Mouse (Mus musculus): ENCODE data around the gene Defb43.

Defb43 gene

DNA sequence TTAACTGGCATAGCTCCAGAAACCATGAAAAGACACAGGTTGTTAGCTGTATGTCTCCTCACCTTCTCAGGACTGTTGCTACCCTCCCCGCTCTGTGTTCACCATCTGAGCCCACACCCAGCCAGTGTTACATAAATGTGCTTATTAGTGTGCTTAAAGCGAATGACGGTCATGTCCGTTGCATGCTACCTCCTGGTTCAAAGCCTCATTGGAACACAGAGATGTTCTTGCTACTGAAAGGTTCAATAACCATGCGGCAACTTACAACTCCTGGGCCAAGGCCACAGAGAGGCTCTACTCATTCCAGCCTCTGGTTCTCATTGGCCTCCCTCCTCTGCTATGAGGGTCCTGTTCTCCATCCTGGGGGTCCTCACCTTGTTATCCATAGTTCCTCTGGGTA lies at the start of gene Defb43:
Defb43 (plus strand) TSS at position 301 of the 400 bp plus-strand sequence.
- DNase-seq (ENCODE audit: low spot score in 2 of 2): no peak

DNA sequence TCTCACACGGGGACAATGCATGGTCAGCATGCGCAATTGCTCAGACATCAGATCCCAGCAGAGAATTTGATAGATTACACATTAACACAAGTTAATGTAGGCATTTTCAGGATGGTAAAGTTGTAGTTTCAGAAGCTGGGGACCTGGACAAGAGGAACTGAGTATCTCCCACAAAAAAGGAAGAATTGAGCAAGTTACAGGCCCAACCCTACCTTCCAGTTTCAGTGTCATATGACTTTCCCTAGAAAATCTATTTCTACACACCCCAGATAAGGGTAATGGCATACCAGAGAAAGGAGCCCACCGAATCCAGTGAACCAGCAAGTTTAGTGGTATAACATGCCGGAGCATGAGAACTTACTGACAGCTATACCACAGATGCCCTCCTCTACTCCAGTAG lies 47.9 kb upstream of the Defb43 start:
- no peak for DNase-seq (ENCODE audit: low spot score in 2 of 2)

DNA sequence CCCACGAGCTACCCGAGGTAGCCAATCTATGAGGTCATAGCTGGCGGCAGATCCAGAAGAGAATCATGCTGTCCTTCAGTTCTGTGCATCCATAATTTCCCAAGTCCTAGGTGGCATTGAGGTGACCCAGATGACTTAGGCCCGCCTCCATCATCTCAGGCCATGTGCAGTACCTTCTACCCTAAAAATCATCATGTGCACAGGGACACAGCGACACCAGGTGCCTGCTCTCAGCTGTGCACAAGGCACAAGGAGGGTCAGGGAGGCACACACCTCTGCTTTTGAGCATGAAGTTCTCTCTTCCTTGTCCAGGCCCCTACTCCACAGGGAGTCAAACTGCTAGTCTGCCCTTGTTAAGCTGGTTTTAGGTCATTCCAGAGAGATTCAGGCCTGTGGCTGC lies 46.2 kb upstream of the Defb43 start:
- DNase-seq (ENCODE audit: low spot score in 2 of 2): no peak

DNA sequence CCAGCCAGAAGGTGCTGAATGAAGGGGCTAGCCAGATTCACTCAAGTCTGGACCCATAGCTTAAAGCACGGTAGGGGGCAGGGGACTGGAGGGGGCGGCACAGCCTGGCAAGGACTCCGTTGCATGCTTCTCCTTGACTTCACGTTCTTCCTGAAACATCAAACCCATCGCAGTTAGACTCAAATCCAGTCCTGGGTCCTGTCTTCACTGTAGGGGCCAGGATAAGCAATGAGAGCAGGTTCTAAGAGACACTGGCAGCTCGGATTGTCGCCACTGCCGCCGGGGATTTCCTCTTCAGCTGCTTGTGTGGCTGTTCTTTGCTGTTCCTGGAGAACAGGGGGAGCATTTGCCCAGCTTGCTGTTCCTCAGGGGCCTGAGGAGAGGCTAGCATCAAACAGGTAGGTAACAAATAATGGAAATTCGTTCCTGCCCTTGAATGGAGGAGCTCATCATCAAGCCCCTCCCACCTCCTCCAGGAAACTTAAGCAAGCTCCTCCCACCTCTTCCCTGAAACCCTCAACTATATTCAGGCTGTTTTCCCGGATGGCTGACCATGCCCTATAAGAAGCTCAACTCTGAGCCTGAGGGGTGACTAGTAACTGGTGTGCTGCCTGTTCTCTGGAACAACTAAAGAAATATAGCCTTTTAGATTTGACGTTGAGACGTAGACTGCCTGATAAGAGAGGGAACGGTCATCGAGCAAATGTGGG lies 45.6 kb upstream of the Defb43 start:
- DNase-seq (ENCODE audit: low spot score in 2 of 2): no peak

DNA sequence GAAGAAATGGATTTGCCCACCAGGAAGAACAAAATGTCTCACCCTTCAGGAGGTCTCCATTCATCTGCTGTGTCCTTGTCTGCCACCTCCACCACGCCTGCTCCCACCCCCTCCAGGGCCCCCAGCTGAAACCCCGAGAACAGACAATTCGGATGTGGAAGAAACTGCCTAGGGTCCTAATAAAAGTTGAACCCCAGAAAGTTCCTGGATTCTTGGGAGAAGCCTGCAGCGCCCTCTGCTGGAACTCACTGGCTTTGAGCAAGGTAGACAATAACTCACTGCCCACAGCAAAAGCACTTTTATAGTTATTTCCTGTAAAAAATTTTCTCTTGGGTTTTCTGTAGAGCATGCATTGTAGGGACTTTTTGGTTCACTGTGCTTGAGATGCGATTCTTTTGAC lies 36.5 kb upstream of the Defb43 start:
- DNase-seq (ENCODE audit: low spot score in 2 of 2): peak; percentile 16 to 33

DNA sequence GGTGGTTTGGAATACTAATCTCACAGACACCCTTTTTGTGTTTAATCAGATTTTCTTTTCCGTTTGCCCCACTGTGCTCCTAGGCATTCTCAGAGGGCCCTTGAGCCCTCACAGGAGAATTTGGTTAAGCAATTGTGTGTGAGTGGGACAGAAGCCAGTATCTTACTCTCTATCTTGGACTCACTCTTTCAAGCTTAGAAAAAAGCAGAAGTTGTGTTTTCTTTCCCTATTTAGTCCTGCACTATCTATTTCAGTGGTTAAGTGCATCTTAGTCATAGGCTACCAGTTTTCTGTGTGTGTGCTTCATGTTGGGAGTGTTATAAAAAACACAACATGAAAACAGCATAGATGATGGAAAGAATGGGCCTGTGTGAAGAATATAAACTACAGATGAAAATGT lies 31.8 kb upstream of the Defb43 start:
- no peak for DNase-seq (ENCODE audit: low spot score in 2 of 2)

DNA sequence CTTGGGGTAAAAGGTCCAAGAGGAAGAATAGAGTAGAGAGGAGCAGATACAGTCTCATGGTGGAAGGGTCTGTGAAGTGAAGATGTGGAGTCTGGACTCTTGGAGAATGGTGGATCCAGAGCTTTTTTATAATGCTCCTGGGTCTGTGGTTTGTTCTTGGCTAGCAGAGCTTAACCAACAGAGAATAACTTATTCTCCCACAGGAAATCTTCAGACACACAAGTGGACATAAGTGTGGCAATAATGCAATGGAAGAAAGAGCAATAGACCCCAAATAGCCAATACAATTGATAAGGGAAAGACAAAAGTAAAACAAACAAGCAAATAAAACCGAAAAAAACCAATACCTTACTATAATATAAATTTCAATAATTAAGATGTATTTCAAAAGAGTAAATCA lies 27.2 kb upstream of the Defb43 start, which contains the start of gene Defb48:
Defb48 (minus strand) TSS at position 101 of the 400 bp plus-strand sequence.
- DNase-seq (ENCODE audit: low spot score in 2 of 2): no peak

DNA sequence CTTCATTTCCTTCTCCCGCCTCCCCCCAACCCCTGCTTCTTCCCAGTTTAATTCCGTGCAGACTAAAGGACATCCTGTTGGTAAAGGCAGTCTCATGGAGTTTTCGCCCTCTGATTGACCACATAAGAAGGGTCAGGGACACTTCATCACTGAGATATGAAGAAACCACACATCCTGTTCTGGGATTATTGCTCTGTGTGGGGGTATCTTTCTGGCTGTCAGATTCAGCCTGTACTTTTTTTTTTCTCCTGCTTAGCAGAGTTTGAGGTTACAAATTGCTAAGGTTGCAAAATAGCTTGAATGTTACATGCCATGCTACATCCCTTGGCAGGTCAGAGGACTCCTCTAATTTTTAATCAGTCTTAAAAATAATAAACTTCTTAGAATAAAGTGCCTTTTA lies 20.3 kb upstream of the Defb43 start:
- no peak for DNase-seq (ENCODE audit: low spot score in 2 of 2)

DNA sequence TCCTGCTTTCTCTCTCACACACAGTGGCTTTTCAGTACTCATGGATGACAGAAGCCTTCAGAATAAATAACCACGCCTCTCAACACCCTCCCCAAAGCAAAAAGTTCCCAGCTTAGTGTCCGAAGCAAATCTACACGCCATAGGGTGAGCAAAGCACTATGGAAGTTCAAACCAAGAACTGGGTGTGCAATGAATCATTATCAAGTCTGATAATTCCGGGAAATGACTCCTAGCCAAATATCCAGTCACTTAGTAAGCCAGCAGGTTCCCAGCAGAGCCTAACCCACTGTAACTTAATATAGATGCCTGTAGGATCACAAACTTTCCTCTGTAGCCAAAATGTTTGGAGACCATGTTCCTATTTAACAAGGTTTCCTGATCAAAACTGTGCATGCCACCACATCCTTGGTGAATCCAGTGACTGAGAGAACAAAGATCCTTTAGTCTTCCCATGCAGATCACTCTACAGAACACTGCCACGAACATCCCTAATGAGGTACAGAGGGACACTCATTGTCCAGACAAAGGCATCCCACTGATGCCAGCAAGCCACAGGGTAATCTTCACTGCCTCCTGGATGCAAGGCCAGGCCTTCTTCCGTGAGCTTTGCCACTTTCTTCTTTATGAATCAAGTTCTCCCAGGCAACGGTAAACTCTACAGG lies 19.6 kb upstream of the Defb43 start:
- no peak for DNase-seq (ENCODE audit: low spot score in 2 of 2)

DNA sequence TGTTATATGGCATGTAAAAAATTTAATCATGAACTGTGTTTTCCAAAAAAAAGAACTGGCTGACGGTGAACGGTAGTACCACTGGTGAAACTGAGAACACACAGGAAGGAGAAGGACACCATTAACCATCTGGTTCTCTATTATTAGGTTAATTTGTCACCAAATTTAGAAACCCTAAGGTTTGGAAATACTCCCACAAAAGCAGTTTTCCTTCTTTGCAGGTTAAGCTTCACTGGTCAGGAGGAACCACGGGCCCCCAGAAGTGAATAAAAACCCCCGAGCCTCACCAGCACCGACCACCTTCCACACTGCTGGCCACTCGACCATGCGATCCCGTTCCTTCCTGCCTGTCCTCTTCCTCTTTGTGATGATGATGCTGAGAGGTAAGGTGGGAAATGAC lies 13.8 kb upstream of the Defb43 start, which contains the start of gene Defb47:
Defb47 (plus strand) TSS at position 301 of the 400 bp plus-strand sequence.
- DNase-seq (ENCODE audit: low spot score in 2 of 2): no peak

DNA sequence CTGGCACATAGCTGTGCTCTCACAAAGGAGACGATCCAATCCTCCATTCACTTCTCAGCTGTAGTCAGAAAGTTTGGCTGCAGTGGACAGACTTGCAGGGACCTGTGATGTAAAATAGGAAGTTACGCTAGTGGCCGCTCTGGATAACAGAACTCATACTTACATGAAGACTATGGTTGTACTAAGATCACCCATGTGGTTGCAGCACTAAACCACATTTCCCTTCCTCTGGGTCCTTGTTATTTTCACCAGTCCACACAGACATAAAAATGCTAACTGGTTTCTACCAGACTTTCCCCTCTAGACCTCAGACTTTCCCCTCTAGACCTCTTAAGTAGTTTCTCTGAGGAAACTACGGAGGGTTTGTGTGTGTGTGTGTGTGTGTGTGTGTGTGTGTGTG lies 12.6 kb upstream of the Defb43 start:
- DNase-seq (ENCODE audit: low spot score in 2 of 2): no peak

DNA sequence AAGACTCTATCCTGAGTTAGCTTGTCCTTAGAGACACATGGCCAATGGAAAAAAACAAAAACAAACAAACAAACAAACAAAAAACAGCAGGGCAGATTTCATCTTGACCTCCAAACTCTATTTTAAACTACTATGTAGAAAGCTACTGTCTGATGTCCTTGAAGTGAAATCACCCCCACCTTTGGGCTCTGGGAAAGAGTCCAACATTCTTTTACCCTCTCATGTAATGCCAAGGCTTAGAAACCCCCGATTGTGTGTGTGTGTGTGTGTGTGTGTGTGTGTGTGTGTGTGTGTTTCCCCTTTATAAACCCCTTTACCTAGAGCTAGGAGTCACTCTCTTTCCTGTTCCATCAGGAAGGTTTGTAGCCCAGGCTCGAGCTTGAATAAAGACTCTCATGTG lies 9.0 kb upstream of the Defb43 start:
- DNase-seq (ENCODE audit: low spot score in 2 of 2): no peak

DNA sequence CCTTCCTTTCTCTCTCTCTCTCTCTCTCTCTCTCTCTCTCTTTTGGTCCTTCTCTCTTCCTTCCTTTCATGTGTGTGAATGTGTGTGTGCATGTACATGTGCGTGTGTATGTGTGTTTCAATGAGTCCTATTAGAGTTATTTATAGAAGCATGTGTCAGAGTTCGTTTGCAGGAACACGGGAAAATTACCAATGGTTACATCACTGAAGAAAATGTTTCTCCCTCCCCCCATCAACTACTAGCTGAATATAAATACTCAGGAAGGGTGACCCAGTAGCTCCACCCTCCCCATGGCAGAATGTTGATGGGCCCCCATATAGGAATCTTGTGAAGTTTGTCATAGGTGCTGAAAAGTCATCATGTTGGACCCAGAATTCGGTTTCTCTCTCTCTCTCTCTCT lies 1.5 kb downstream of the Defb43 start:
- DNase-seq (ENCODE audit: low spot score in 2 of 2): no peak

DNA sequence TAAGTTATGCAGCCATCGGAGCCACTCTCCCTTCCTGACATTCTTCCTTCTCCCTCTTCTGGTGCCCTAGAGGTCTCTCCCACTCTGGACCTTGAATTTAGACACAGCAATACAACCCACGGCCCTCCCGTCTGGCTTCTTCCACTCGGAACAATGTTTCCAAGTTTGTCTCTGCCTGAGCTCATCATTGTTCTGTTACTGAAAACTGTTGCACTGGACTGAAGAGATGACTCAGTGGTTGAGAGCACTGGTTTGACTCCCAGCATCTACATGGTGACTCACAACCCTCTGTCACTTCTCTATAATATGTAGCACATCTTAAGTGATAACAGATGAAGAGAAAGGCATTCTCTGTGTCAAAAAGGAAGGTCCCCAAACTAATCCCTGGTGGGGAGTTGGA lies 3.1 kb downstream of the Defb43 start:
- no peak for DNase-seq (ENCODE audit: low spot score in 2 of 2)

DNA sequence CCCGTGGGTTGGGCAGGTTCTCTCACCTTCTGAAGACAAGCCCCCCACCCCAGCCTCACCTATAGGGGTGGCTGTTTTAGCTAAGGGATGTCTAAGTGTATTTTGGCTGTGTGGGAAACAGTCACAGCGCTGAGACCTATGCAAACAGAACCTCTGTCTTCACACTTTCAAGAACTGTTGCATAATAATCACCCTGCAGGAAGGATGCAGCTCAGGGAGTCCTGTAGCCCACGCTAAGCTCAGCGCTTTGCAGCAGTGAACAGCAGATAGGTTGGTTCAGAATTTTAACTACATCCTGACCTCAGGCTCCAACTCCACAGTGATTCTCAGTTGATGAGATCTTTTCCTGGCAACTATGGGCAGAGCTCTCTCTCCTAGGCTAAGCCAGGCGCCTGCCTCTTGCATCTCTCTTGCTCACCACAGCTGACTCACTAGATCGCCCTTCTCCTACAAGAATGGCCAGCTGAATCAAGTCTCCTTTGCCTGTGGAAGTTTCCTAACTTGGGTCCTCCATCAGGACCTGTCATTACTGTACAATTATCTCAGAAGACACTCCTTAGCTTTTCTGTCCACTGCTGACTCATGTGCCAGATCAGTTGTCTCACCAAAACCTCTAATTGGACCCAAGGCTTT lies 9.1 kb downstream of the Defb43 start:
- DNase-seq (ENCODE audit: low spot score in 2 of 2): no peak

DNA sequence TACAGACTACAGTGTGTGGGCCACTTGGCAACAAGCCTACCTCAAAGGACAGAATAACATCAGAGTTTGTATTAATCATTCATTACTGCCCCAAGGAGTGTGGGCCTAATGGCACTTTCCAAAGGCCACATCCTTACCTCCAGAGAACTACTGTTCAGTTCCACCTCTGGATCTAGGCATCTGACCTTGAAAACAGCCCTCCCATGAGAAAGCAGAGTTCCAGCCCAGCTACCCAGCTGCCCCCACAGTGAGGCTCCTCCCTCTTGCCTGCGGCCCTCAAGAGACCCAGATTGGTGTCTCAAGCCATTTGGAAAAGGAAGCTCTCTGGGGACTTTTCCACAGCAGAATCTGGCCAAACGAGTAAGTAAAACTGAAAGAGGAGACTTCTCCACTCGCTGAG lies 35.1 kb downstream of the Defb43 start, which contains the start of gene Defb42:
Defb42 (plus strand) TSS at position 301 of the 400 bp plus-strand sequence.
- DNase-seq (ENCODE audit: low spot score in 2 of 2): no peak

DNA sequence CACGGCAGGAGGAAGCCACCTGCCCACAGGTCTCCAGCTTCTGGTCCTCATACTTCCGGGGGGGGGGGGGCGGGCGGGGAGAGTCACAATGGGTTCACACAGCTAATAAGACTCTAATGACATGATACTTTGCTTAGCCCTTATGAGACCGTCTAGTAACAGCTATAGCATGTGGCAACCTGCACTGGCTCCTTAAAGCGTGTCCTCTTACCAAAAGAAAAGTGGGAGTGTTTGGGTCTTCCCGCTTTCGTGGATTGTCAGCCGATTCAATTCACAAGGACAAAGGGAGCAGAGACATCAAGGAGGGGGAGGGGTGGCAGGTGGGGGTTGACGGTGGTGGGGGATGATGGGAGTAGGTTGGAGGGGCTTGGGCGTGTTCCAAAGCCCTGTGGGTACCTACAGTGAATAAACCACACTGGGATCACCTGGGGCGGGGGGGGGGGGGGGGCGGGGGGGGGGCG lies 38.4 kb downstream of the Defb43 start, which contains the start of gene Defb30:
Defb30 (minus strand) TSS at position 51 of the 461 bp plus-strand sequence.
- DNase-seq (ENCODE audit: low spot score in 2 of 2): no peak

DNA sequence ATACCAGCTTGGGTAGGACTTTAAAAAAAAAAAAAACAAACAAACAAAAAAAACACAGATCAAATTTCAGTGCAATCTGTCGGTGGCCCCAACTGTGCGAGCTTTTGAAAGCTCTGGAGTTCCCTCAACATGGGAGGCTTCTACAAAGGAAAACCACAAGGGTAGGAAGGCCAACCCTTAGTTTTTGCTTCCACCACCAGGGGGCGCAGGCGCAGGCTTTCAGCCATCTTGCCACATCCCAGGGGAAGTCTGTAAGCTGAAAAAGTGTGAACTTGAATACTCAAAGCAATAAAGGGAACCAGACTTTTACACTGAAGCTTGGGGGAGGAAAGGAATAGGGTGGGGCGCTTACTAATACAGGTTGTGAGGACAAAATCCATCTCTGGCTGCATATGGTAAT lies 39.2 kb downstream of the Defb43 start:
- peak; percentile 45 to 61 for DNase-seq (ENCODE audit: low spot score in 2 of 2)

DNA sequence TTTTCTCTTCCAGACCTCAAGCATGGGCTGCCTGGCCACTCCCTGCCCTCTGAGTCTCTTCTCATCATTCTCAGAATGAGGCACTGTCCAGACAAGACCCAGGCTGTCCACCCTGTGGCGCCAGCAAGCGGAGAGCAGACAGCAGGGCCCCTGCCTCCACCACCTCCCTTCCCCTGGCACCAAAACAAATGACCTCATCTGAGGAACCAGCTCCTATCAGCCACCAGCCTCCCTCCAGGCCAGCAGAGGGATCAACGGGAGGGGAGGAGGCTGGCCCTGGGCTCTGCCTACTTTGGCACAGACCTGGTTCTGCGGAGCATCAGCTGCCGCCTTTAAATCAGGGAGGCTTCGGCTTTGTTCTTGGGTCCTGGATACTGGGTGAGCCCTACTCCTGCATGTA lies 43.2 kb downstream of the Defb43 start:
- DNase-seq (ENCODE audit: low spot score in 2 of 2): no peak

DNA sequence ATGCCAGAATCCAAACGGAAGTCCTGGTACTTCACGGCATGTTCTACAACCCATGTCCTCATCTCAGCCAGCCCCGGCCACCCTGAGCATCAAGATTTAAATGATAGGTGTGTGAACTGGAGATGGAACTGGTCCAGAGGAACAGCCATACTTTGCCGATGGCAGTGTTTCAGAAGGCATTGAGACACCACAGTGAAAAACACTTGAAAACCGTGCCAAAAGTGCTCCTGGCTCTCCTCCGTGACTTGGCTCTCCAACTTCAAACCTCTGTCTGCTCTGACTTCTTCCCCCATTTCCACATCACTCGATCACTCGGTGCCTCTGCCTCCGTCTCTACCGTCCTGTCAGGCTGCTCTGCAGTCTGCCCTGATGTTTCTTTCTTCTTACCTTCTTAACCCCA lies 48.8 kb downstream of the Defb43 start:
- DNase-seq (ENCODE audit: low spot score in 2 of 2): no peak

DNA sequence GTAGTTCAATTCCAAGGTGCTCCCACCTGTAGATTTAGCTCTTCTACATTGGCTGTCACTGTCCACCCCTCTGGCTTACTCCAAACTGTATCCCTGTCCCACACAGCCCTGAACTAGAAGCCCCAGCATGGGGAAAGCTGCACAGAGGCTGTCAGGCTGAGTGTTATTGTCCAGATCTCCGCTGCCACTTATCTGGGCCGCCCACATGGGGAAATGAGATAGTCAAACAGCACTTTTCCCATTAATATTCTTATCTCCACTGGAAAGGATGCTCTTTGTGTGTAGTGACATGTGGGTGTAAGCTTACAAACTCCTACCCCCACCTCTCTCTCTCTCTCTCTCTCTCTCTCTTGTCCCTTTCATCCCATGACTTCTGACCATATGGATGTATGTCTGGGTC lies 50.6 kb downstream of the Defb43 start:
- DNase-seq (ENCODE audit: low spot score in 2 of 2): no peak

DNA sequence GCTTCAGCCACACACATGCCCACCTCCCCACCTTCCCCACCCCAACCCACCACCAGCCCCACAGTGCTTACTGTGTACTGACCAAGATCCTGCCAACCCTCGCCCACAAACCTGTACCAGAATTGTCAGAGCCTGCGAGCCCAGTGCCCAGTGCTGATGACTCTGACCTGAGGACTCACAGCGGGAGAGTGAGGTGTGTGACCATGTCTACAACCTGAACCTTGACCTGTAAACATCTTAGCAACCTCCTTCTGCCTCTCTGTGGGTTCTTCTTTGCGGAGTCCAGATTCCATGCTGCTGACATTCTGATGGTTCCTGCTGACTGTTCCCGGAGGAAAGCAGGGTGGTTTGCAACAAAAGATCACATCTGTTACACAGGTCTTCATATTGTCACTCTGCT lies 53.8 kb downstream of the Defb43 start:
- no peak for DNase-seq (ENCODE audit: low spot score in 2 of 2)

Measured in spleen, postnatal 14 days (tissue).